Mouse (Mus musculus): ENCODE results near the gene Smim17.
"Not testable (repeated sequence)": the region's sequence is repeated elsewhere in the genome, so short reads cannot be mapped to it uniquely, and the experiment has no call there.

Gene Smim17

DNA sequence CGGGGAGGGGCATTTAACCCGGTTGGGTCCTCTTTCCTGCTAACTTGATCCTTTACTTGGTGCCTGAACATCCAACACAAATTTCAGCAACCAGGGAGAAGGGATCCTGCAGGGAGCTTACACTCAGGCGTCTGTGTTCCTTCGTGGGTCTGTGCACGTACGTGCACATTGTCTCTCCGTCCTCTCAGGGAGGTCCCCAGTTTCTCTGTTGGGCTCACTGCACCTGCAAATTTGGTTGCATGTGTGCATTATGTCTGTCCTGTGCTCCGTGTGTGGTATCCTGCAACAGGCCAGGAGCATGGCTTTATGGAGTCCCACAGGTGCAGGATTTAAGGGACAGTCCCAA lies 16.9 kb downstream of the Smim17 start:
- DNase-seq (ENCODE audit: low spot score), result no peak

DNA sequence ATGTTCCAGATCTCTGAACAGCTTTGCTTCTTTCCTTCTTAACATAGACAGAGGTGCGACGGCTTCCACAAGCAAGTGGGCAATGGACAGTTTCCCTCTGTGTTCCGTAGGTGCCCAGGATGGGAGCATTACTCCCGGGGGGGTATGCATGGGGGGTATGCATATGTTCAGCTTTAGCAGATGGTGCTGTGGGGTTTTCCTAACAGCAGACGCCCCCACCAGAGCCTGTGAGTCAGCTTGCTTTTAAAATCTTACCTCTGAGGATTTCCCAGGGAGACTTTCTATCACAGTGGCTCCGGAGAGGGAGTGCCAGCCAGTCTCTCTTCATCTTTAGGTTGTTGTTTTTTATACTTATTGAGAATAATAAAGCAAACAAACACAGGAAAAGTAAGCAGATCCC lies 21.4 kb downstream of the Smim17 start:
- no peak for DNase-seq (ENCODE audit: low spot score)

DNA sequence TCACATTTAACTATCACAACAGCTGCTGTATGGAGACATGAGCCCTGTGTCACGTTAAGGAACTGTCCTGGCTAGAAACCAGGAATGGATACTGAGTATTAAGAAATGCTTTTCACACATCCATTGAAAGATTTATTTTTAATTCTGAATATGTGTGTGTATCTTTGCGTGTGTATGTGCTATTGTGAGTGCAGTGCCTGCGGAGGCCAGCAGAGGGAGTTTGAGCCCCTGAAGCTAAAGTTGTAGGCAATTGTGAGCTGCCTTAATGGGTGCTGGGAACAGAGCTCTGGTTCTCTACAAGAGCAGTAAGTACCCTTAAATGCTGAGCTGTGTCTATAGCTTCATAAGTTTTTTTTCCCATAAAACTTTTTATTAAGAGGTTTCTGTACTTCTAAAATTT lies 30.9 kb downstream of the Smim17 start:
- no peak for DNase-seq (ENCODE audit: low spot score)

DNA sequence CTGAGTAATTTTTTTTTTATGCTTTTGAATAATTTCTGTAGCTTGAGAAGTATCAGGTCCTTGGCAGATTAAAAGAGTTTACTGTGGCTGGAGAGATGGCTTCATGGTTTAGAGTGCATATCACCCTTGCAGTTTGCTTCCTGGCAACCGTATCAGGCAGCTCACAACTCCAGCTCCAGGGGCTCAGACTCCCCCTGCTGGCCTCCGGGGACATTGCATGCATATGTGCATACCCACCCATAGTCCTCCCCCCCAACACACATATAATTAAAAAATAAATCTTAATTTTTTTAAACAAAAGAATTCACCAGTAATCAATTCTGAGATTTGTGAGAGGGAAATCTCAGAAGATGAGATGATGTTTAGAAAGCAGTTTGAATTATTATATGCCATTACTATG lies 31.8 kb downstream of the Smim17 start:
- DNase-seq (ENCODE audit: low spot score), result no peak

DNA sequence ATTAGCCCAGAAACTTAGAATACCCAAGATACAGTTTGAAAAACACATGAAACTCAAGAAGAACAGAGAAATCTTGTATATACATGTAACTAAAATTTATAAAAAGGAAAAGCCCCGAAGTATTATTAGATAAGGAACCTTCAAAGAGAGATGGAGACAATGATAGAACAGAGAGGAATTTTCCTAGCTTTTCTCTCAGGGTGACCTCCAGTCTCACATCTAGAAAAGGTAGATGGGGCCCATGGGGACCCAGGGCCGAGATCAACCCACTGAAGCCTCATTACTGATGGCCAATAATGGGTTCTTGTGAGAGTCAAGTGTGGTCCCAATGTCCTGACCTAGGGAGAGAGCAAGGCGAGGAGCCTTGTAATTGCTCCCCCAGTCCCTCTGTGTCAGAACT lies 39.9 kb downstream of the Smim17 start, which contains the start of gene Olfr1344:
Gene Olfr1344, plus strand, starts transcription at position 301 of the 400 bp plus-strand sequence.
- no peak for DNase-seq (ENCODE audit: low spot score)

DNA sequence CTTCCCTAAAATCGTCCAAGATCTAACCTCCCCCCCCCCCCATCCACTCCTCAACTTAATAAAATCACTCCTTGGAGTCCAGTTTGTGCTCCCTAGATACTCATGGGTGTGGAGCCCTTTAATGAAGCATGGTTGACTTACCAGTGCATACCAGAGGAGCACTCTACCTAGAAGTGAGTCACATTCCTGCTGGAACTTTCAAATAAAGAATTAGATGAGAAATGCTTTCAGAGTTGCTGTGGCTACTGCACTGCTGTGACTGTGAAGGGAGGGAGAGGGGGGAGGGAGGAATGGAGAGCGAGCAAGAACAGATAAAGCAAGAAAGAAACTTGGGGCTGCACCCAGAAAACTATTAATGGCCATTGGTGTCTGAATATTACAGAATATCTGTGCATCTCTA lies 42.7 kb downstream of the Smim17 start:
- no peak for DNase-seq (ENCODE audit: low spot score)

DNA sequence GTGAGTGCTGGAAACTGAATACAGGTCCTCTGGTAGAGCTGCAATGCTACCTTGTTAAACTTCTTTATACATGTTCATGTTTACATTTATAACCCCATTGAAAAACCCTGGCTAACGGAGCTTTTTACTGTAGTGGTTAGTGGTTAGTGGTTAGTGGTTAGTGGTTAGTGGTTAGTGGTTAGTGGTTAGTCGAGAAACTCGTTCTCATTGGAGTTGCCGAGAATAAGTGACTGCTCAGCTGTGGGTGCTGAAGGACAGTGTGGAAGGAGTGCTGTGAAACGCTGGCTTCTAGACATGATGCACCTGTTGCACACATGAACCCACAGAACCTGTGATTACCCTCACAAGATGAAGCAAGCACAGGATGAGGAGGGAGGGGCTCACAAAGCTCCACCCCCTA lies 49.3 kb downstream of the Smim17 start:
- DNase-seq (ENCODE audit: low spot score), result no peak

DNA sequence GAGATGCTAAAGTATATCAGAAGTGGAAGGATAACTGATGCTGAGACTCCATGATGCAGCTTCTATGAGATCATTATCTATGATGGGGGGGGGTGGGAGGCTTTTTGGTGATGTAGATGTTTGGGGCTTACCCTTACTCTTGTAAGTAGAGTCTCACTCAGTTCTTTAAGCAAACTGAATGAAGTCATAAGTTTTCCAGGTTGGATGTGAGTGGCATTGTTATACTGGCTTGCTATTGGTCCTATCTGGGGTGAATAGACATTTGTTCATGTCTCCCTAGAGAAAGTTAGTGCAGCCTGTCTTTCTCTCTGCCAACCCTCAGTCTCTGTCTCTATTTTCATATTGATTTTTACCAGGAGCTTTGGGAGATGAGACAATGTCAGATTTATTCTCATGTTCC lies 57.4 kb downstream of the Smim17 start, which contains the start of gene Olfr1336:
Gene Olfr1336, plus strand, starts transcription at position 301 of the 400 bp plus-strand sequence.
- no peak for DNase-seq (ENCODE audit: low spot score)

DNA sequence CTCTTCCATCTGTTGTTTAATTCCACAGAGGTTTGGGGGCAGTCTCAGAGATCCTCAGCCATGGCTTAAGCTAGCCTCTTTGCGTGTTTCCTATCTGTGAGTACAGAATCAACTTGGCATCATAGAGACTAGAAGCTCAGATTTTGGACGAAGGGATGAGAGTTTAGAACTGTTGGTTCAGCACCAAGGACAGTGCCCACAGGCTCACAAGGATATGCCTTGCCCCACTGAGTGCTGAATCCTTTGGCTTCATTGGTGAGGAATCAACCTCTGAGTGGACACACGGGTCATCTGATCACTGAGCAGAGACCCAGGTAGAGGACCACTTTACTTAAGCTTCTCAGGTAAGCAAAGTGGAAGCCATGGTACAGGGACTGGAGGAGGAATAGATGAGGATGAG lies 57.9 kb downstream of the Smim17 start:
- DNase-seq (ENCODE audit: low spot score), result no peak

DNA sequence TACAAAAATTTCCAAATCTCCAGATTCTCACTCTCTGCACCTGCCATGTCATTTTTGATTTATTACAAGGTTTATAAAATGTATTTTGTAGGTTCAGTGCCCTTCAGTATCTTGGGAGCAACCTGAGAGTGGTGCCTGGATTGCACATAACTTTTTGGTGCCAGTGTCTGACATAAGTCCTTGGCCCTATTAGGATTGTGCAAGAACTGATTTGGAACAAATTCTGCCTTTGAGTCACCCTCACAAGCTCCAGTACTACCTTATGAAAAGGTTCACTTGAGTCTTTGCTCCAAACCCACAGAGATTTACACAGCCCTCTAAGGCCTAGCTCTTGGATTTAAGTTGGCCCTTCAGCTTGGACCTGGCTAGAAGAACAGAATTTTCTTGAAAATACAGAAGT lies 68.4 kb downstream of the Smim17 start, which contains the start of gene Olfr1346:
Gene Olfr1346, plus strand, starts transcription at position 151 of the 400 bp plus-strand sequence.
- DNase-seq (ENCODE audit: low spot score), result no peak

DNA sequence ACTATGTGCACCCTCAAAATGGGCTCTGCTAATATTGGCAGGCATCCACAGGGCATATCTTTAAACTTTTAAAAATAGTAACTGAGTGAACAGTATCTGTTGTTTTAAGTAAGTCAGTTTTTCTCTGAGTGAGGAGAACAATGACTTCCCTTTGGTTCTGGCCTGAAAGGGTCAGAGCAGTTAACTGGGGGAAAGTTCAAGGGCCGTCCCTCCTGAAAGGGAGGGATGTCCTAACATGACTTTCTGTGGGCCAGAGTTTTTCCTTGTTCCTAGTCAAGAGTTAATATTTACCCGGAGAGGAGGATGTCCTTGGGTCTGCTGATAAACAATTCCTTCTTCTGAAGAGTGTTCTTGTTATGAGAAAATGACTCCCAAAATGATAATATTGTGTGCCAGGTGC lies 79.1 kb downstream of the Smim17 start:
- not testable (repeated sequence) for DNase-seq (ENCODE audit: low spot score)

Measured in ovary, postnatal 14 days (tissue).